Mouse (Mus musculus) spleen, adult 2 months (tissue): ENCODE results near the gene Cacna1c.

Experiments used
- CTCF ChIP-seq: fragments of 200-500 bp; IDR thresholded peaks from 2 replicates; pipeline ENCODE4 v1.5.1; 2011; ENCODE audit warnings: mild to moderate bottlenecking, inconsistent platforms; ENCODE audit not compliant: insufficient read depth, insufficient read length, insufficient replicate concordance; ENCODE audit errors: extremely low read depth
- POLR2A ChIP-seq: fragments of 200-500 bp; IDR thresholded peaks from 2 replicates; pipeline ENCODE4 v1.6.1; 2011; ENCODE audit warnings: low read depth, low read length, inconsistent platforms

DNA sequence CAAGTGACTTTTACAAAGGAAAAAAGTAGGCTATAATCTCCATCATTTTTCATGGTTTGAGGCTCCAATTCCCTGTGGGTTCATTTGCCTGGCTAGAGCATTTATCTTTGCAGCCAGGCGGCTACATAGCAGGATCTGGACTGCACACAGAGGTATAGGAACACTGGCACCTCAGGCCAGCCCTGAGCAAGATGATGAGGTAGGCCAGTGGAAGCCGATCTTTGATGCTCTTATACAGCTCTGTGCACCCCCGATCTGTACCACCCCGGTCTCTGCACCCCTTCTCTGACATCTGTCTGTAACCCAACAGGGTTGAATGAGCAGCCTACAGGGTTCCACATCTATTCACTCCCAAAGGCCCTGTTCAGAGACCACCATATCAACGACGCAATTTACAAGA lies 168.3 kb downstream of the Cacna1c start:
- TF ChIP-seq CTCF (no peak), POLR2A (no peak)
